Mouse (Mus musculus) liver, embryonic 13.5 days (tissue): ENCODE data around the gene Hipk2. TPM values are rescaled to one million over a fixed set of nuclear protein-coding genes. Genes with fewer than 3 reads are reported as not detected.

Source experiments
- ATAC-seq: fragments of 200-750 bp; cut with Nextera tagmentation; 2 replicates; pipeline ENCODE4 v1.8.0; 2017; ENCODE audit warnings: low read depth, mild to moderate bottlenecking, moderate number of reproducible peaks, moderate library complexity
- DNase-seq: peaks from one replicate; pipeline ENCODE4 v3.0.0; 2022
- H3K27ac ChIP-seq: fragments of 300-500 bp; sonication (generic); 2 replicates; pipeline ENCODE4 v1.5.1; 2015; ENCODE audit warnings: moderate library complexity, mild to moderate bottlenecking, inconsistent platforms
- H3K27me3 ChIP-seq: fragments of 300-500 bp; sonication (generic); 2 replicates; pipeline ENCODE4 v1.6.1; 2015; ENCODE audit warnings: mild to moderate bottlenecking, inconsistent platforms
- H3K36me3 ChIP-seq: fragments of 300-500 bp; sonication (generic); 2 replicates; pipeline ENCODE4 v1.6.1; 2015; ENCODE audit warnings: mild to moderate bottlenecking, inconsistent platforms
- H3K4me1 ChIP-seq: fragments of 300-500 bp; sonication (generic); replicated peaks from 2 replicates; pipeline ENCODE4 v1.6.1; 2015; ENCODE audit warnings: inconsistent platforms
- H3K4me2 ChIP-seq: fragments of 300-500 bp; sonication (generic); 2 replicates; pipeline ENCODE4 v1.6.1; 2015; ENCODE audit warnings: inconsistent platforms, mild to moderate bottlenecking, moderate library complexity
- H3K4me3 ChIP-seq: fragments of 300-500 bp; sonication (generic); replicated peaks from 2 replicates; pipeline ENCODE4 v1.5.1; 2015; ENCODE audit warnings: mild to moderate bottlenecking, inconsistent platforms
- H3K9ac ChIP-seq: fragments of 300-500 bp; sonication (generic); 2 replicates; pipeline ENCODE4 v1.6.1; 2015; ENCODE audit warnings: mild to moderate bottlenecking, inconsistent platforms
- H3K9me3 ChIP-seq: fragments of 300-500 bp; sonication (generic); replicated peaks from 2 replicates; pipeline ENCODE4 v1.6.1; 2016; ENCODE audit warnings: inconsistent platforms
- WGBS: fragments of 180-500 bp; shearing (Covaris S2); methylation state at CpG from one replicate; pipeline ENCODE4 v1.1.7; 2015; ENCODE audit not compliant: insufficient replicate concordance; 5-methylcytosine and 5-hydroxymethylcytosine counted together
- polyA plus RNA-seq: library from polyadenylated mRNA; unstranded; fragments of >200 nt; fragmentation: Nextera tagmentation; extraction: Ambion mirVana; gene quantifications from 2 replicates; pipeline ENCODE4 v1.2.1, GENCODE M21; 2015

Gene Hipk2
- polyA plus RNA-seq, 1 experiment from 2014 or later = 20.1 TPM

GRCm38 (mm10) chr6:38901636-38902035 lies 25.7 kb upstream of the Hipk2 start:
- peaks cover 81% of the 10 kb centered on the region for H3K4me1 ChIP-seq
- ATAC-seq (no peak), DNase-seq (no peak)
- no peak overlapping the region for H3K4me3 ChIP-seq
- H3K36me3 ChIP-seq = no peaks in the 10 kb centered on the region
- peak overlapping the region; percentile 73 for H3K9ac ChIP-seq
- 13% methylated on average over 3 of the region's 3 CpGs for WGBS
- no peaks in the 10 kb centered on the region for H3K9me3 ChIP-seq
- H3K4me2 ChIP-seq = peak overlapping the region; percentile 77
- peak overlapping the region; percentile 99 for H3K27ac ChIP-seq
- H3K27me3 ChIP-seq = no peaks in the 10 kb centered on the region

GRCm38 (mm10) chr6:38901152-38901551 lies 25.2 kb upstream of the Hipk2 start:
- Histone ChIP-seq H3K27me3 (no peaks in the 10 kb centered on the region), H3K4me3 (peak overlapping the region; percentile 39), H3K36me3 (no peaks in the 10 kb centered on the region), H3K9me3 (no peaks in the 10 kb centered on the region), H3K9ac (peak overlapping the region; percentile 73), H3K27ac (peak overlapping the region; percentile 99), H3K4me2 (peak overlapping the region; percentile 77), H3K4me1 (peaks cover 85% of the 10 kb centered on the region)
- 34% methylated on average over 4 of the region's 4 CpGs for WGBS
- ATAC-seq = peak; percentile 14; the same call in 1 of the 2 replicates
- no peak for DNase-seq

GRCm38 (mm10) chr6:38900479-38901126 lies 24.6 kb upstream of the Hipk2 start:
- Histone ChIP-seq H3K9me3 (no peaks in the 10 kb centered on the region), H3K36me3 (no peaks in the 10 kb centered on the region), H3K27me3 (no peaks in the 10 kb centered on the region), H3K4me1 (peaks cover 89% of the 10 kb centered on the region), H3K27ac (peak overlapping the region; percentile 99), H3K9ac (peak overlapping the region; percentile 73), H3K4me3 (peak overlapping the region; percentile 39), H3K4me2 (peak overlapping the region; percentile 77)
- DNase-seq (peak; percentile 67), ATAC-seq (peak; percentile 89)
- 44% methylated on average over 4 of the region's 4 CpGs for WGBS

GRCm38 (mm10) chr6:38900073-38900472 lies 24.1 kb upstream of the Hipk2 start:
- peak overlapping the region; percentile 39 for H3K4me3 ChIP-seq
- H3K4me1 ChIP-seq = peaks cover 91% of the 10 kb centered on the region
- H3K4me2 ChIP-seq = peak overlapping the region; percentile 77
- H3K9ac ChIP-seq = peak overlapping the region; percentile 73
- ATAC-seq = peak; percentile 86
- H3K27ac ChIP-seq = peak overlapping the region; percentile 99
- no peaks in the 10 kb centered on the region for H3K9me3 ChIP-seq
- H3K27me3 ChIP-seq = no peaks in the 10 kb centered on the region
- 14% methylated on average over 4 of the region's 4 CpGs for WGBS
- DNase-seq = peak; percentile 78
- H3K36me3 ChIP-seq = no peaks in the 10 kb centered on the region

- no peak for ATAC-seq
- Histone ChIP-seq H3K27ac (no peak overlapping the region; the same call in 1 of the 2 replicates), H3K4me1 (peaks cover 88% of the 10 kb centered on the region), H3K4me3 (no peak overlapping the region), H3K27me3 (no peaks in the 10 kb centered on the region), H3K4me2 (no peak overlapping the region), H3K9ac (no peak overlapping the region), H3K36me3 (no peaks in the 10 kb centered on the region), H3K9me3 (no peaks in the 10 kb centered on the region)
- 84% methylated on average over 3 of the region's 3 CpGs for WGBS
- DNase-seq = no peak
These were observed 17.6 kb upstream of the Hipk2 start for GRCm38 (mm10) chr6:38893615-38894014.

GRCm38 (mm10) chr6:38892017-38892416 lies 16.1 kb upstream of the Hipk2 start:
- Histone ChIP-seq H3K36me3 (no peaks in the 10 kb centered on the region), H3K9ac (peak overlapping the region; percentile 44), H3K4me2 (peak overlapping the region; percentile 32), H3K27me3 (no peaks in the 10 kb centered on the region), H3K4me1 (peaks cover 85% of the 10 kb centered on the region), H3K9me3 (no peaks in the 10 kb centered on the region), H3K27ac (peak overlapping the region; percentile 80), H3K4me3 (no peak overlapping the region)
- 15% methylated on average over 2 of the region's 2 CpGs for WGBS
- DNase-seq (peak; percentile 52), ATAC-seq (peak; percentile 93)

GRCm38 (mm10) chr6:38889156-38889555 lies 13.2 kb upstream of the Hipk2 start:
- ATAC-seq (no peak), DNase-seq (no peak)
- H3K4me2 ChIP-seq = no peak overlapping the region
- WGBS = 65% methylated on average over 6 of the region's 6 CpGs
- H3K27ac ChIP-seq = peak overlapping the region; percentile 3; the same call in 1 of the 2 replicates
- no peaks in the 10 kb centered on the region for H3K36me3 ChIP-seq
- no peaks in the 10 kb centered on the region for H3K27me3 ChIP-seq
- H3K9me3 ChIP-seq = no peaks in the 10 kb centered on the region
- H3K4me1 ChIP-seq = peaks cover 85% of the 10 kb centered on the region
- no peak overlapping the region for H3K4me3 ChIP-seq
- no peak overlapping the region for H3K9ac ChIP-seq

GRCm38 (mm10) chr6:38887436-38887835 lies 11.5 kb upstream of the Hipk2 start:
- no peak overlapping the region for H3K4me3 ChIP-seq
- no peak overlapping the region for H3K4me2 ChIP-seq
- H3K27ac ChIP-seq = 0 out of 2 replicates have a peak overlapping the region, but pooled peaks have one; percentile 2
- DNase-seq = no peak
- peaks cover 89% of the 10 kb centered on the region for H3K4me1 ChIP-seq
- no peak overlapping the region for H3K9ac ChIP-seq
- H3K36me3 ChIP-seq = no peaks in the 10 kb centered on the region
- ATAC-seq = no peak
- H3K9me3 ChIP-seq = no peaks in the 10 kb centered on the region
- 0 out of 2 replicates have a peak, but pooled peaks cover 4% of the 10 kb centered on the region for H3K27me3 ChIP-seq
- WGBS = 85% methylated on average over 4 of the region's 4 CpGs

GRCm38 (mm10) chr6:38885132-38885531 lies 9.2 kb upstream of the Hipk2 start:
- 64% methylated on average over 1 of the region's 1 CpGs for WGBS
- Histone ChIP-seq H3K36me3 (no peaks in the 10 kb centered on the region), H3K27ac (peak overlapping the region; percentile 83)

GRCm38 (mm10) chr6:38884482-38884881 lies 8.5 kb upstream of the Hipk2 start:
- H3K27ac ChIP-seq = peak overlapping the region; percentile 68
- DNase-seq = no peak
- H3K4me2 ChIP-seq = peak overlapping the region; percentile 17; the same call in 1 of the 2 replicates
- 0 out of 2 replicates have a peak, but pooled peaks cover 7% of the 10 kb centered on the region for H3K27me3 ChIP-seq
- H3K4me1 ChIP-seq = peaks cover 84% of the 10 kb centered on the region
- peak overlapping the region; percentile 36; the same call in 1 of the 2 replicates for H3K9ac ChIP-seq
- no peaks in the 10 kb centered on the region for H3K36me3 ChIP-seq
- H3K4me3 ChIP-seq = no peak overlapping the region
- no peaks in the 10 kb centered on the region for H3K9me3 ChIP-seq
- ATAC-seq = no peak
- 49% methylated on average over 3 of the region's 3 CpGs for WGBS

More at GRCm38 (mm10) chr6:38885132-38885531, 9.2 kb upstream of the Hipk2 start:
- Histone ChIP-seq H3K27me3 (0 out of 2 replicates have a peak, but pooled peaks cover 5% of the 10 kb centered on the region), H3K4me1 (peaks cover 86% of the 10 kb centered on the region), H3K4me2 (peak overlapping the region; percentile 33), H3K9me3 (no peaks in the 10 kb centered on the region), H3K4me3 (no peak overlapping the region), H3K9ac (peak overlapping the region; percentile 49; the same call in 1 of the 2 replicates)
- peak; percentile 84 for ATAC-seq
- DNase-seq = no peak

GRCm38 (mm10) chr6:38882728-38883171 lies 6.8 kb upstream of the Hipk2 start:
- no peak overlapping the region for H3K4me2 ChIP-seq
- H3K27me3 ChIP-seq = peaks cover 11% of the 10 kb centered on the region; the same call in 1 of the 2 replicates
- ATAC-seq (no peak), DNase-seq (no peak)
- H3K27ac ChIP-seq = no peak overlapping the region; the same call in 1 of the 2 replicates
- H3K4me1 ChIP-seq = peaks cover 85% of the 10 kb centered on the region
- H3K36me3 ChIP-seq = no peaks in the 10 kb centered on the region
- no peaks in the 10 kb centered on the region for H3K9me3 ChIP-seq
- 55% methylated on average over 6 of the region's 6 CpGs for WGBS
- no peak overlapping the region for H3K4me3 ChIP-seq
- H3K9ac ChIP-seq = peak overlapping the region; percentile 15; the same call in 1 of the 2 replicates
